Mouse (Mus musculus) heart, postnatal 10 days (tissue): ENCODE data around the gene Insm2. TPM values are rescaled to one million over a fixed set of nuclear protein-coding genes. Genes with fewer than 3 reads are reported as not detected.

Source experiments
- DNase-seq, 2 experiments: peaks; one replicate each; pipeline ENCODE4 v3.0.0; 2021
- intact Hi-C: fragments of 180-260 bp; cut with DNase I; formaldehyde crosslinking; loops from one replicate; pipeline ENCODE4 v1.15.1; 2025
- total RNA-seq, 2 experiments: library from RNA; stranded (reverse); gene quantifications; 2 replicates each; pipeline ENCODE4 v1.2.3; 2021

The Insm2 gene
- total RNA-seq, 2 experiments from 2014 or later: not detected

GRCm38 (mm10) chr12:55600503-55600994 lies 1.3 kb downstream of the Insm2 start:
- intact Hi-C loops: no loop called here
- DNase-seq: peak in 1 of 2 experiments; percentile 0

GRCm38 (mm10) chr12:55604411-55604810 lies 5.2 kb downstream of the Insm2 start:
- no peak for DNase-seq
- intact Hi-C loops: no loop called here

- DNase-seq: no peak
- intact Hi-C loops: no loop called here
Measured at GRCm38 (mm10) chr12:55607902-55608301, 8.7 kb downstream of the Insm2 start.

- intact Hi-C loops: no loop called here
Measured at GRCm38 (mm10) chr12:55610812-55611211, 11.6 kb downstream of the Insm2 start.

GRCm38 (mm10) chr12:55620321-55620720 lies 21.1 kb downstream of the Insm2 start:
- intact Hi-C loops: no loop called here
- DNase-seq: no peak

More at GRCm38 (mm10) chr12:55610812-55611211, 11.6 kb downstream of the Insm2 start:
- no peak for DNase-seq

- intact Hi-C loops: no loop called here
- DNase-seq: no peak
Measured at GRCm38 (mm10) chr12:55622615-55623245, 23.5 kb downstream of the Insm2 start.

GRCm38 (mm10) chr12:55623254-55623653 lies 24.0 kb downstream of the Insm2 start:
- DNase-seq: no peak
- intact Hi-C loops: no loop called here

GRCm38 (mm10) chr12:55626711-55627110 lies 27.5 kb downstream of the Insm2 start:
- intact Hi-C loops: no loop called here
- peak in 1 of 2 experiments; percentile 6 for DNase-seq

- intact Hi-C loops: no loop called here
- DNase-seq: no peak
Measured at GRCm38 (mm10) chr12:55648011-55648525, 48.8 kb downstream of the Insm2 start.

Other genes starting within 250 kb of the Insm2 start
- gene Psma6, start 215.2 kb upstream of the Insm2 start, total RNA-seq: 100 to 1,000 TPM; 196 to 197 TPM
- gene Nfkbia, start 106.8 kb upstream of the Insm2 start, total RNA-seq: 10 to 100 TPM; 45.7 to 65.3 TPM
- gene Aldoart2, start 34.2 kb upstream of the Insm2 start, total RNA-seq: not detected
- gene Ralgapa1, start 221.7 kb downstream of the Insm2 start, total RNA-seq: 10 to 100 TPM; 56.1 to 64.5 TPM
- 10 to 100 TPM; 27.4 to 28.4 TPM for gene Brms1l, start 236.9 kb downstream of the Insm2 start, total RNA-seq